Mouse (Mus musculus): ENCODE data around the gene Ppp1r13b.

DNA sequence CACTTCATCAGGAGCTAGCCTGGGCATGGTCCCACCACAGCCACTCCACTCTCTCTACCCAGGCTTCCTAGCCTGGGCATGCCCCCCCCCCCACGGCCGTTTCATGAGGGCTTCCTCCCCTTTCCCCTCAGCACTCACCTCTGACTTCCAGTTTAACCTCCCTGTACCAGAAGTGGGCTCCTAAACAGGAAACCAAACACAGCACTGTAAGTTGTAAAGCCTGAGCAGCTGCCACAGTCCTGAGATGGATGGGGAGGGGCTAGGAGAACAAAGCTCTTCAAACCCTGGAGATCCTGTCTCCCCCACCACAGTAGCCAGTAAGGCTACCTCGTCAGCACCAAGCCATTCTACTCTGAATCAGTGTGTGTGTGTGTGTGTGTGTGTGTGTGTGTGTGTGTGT, 6.1 kb upstream of the Ppp1r13b start:
- no peak for TF ChIP-seq ZKSCAN1 (IDR thresholded peaks at IDR 0.05; ENCODE audit: low read depth, low read length)
- no peak for TF ChIP-seq ELF1 (IDR thresholded peaks at IDR 0.05; ENCODE audit: low read depth, low read length)
- no peak for TF ChIP-seq CTCF (IDR thresholded peaks at IDR 0.05 in 2 of 3, conservative IDR thresholded peaks at IDR 0.05 in 1 of 3; ENCODE audit: control insufficient read depth in 1 of 3, insufficient read depth in 1 of 3, low read depth in 2 of 3, low read length in 3 of 3, poor library complexity in 1 of 3, severe bottlenecking in 1 of 3)
- TF ChIP-seq RAD21 (IDR thresholded peaks at IDR 0.05; ENCODE audit: low read depth, low read length), result no peak
- no peak for TF ChIP-seq NRF1 (IDR thresholded peaks at IDR 0.05; ENCODE audit: insufficient read depth, low read depth, low read length, poor library complexity, severe bottlenecking)
- no peak for TF ChIP-seq POLR2A (IDR thresholded peaks at IDR 0.05; ENCODE audit: control insufficient read depth in 1 of 2, insufficient read depth in 1 of 2, low read depth in 1 of 2, low read length in 2 of 2, poor library complexity in 1 of 2)
- no peak for TF ChIP-seq POLR2AphosphoS2 (IDR thresholded peaks at IDR 0.05; ENCODE audit: low read length)
- no peak for TF ChIP-seq RCOR1 (IDR thresholded peaks at IDR 0.05; ENCODE audit: low read depth, low read length)

Data from MEL (cell line).